Mouse (Mus musculus) neural tube, embryonic 15.5 days (tissue): ENCODE results near the gene Arid5b. TPM values are rescaled to one million over a fixed set of nuclear protein-coding genes. Genes with fewer than 3 reads are reported as not detected.

ENCODE experiments used
- ATAC-seq: fragments of 200-750 bp; cut with Nextera tagmentation; 2 replicates; pipeline ENCODE4 v1.8.0; 2017; ENCODE audit warnings: mild to moderate bottlenecking, moderate TSS enrichment, moderate library complexity; ENCODE audit not compliant: low FRiP score
- H3K27ac ChIP-seq: fragments of 300-500 bp; sonication (generic); replicated peaks from 2 replicates; pipeline ENCODE4 v1.5.1; 2015; ENCODE audit warnings: mild to moderate bottlenecking, inconsistent platforms
- H3K27me3 ChIP-seq: fragments of 300-500 bp; sonication (generic); replicated peaks from 2 replicates; pipeline ENCODE4 v1.6.1; 2015; ENCODE audit warnings: inconsistent platforms
- H3K36me3 ChIP-seq: fragments of 300-500 bp; sonication (generic); 2 replicates; pipeline ENCODE4 v1.6.1; 2015; ENCODE audit warnings: inconsistent platforms
- H3K4me1 ChIP-seq: fragments of 300-500 bp; sonication (generic); 2 replicates; pipeline ENCODE4 v1.6.1; 2015; ENCODE audit warnings: inconsistent platforms
- H3K4me2 ChIP-seq: fragments of 300-500 bp; sonication (generic); 2 replicates; pipeline ENCODE4 v1.6.1; 2015; ENCODE audit warnings: inconsistent platforms, mild to moderate bottlenecking, moderate library complexity
- H3K4me3 ChIP-seq: fragments of 300-500 bp; sonication (generic); replicated peaks from 2 replicates; pipeline ENCODE4 v1.5.1; 2015; ENCODE audit warnings: mild to moderate bottlenecking, inconsistent platforms
- H3K9ac ChIP-seq: fragments of 300-500 bp; sonication (generic); replicated peaks from 2 replicates; pipeline ENCODE4 v1.6.1; 2015; ENCODE audit warnings: mild to moderate bottlenecking, inconsistent platforms
- H3K9me3 ChIP-seq: fragments of 300-500 bp; sonication (generic); replicated peaks from 2 replicates; pipeline ENCODE4 v1.6.1; 2016; ENCODE audit warnings: inconsistent platforms
- WGBS: fragments of 180-500 bp; shearing (Covaris S2); methylation state at CpG from one replicate; pipeline ENCODE4 v1.1.7; 2015; ENCODE audit warnings: mixed read lengths; 5-methylcytosine and 5-hydroxymethylcytosine counted together
- polyA plus RNA-seq: library from polyadenylated mRNA; unstranded; fragments of >200 nt; fragmentation: Nextera tagmentation; extraction: Ambion mirVana; gene quantifications from 2 replicates; pipeline ENCODE4 v1.2.1, GENCODE M21; 2015

The Arid5b gene
- polyA plus RNA-seq, 1 experiment from 2014 or later: 18.4 TPM

DNA sequence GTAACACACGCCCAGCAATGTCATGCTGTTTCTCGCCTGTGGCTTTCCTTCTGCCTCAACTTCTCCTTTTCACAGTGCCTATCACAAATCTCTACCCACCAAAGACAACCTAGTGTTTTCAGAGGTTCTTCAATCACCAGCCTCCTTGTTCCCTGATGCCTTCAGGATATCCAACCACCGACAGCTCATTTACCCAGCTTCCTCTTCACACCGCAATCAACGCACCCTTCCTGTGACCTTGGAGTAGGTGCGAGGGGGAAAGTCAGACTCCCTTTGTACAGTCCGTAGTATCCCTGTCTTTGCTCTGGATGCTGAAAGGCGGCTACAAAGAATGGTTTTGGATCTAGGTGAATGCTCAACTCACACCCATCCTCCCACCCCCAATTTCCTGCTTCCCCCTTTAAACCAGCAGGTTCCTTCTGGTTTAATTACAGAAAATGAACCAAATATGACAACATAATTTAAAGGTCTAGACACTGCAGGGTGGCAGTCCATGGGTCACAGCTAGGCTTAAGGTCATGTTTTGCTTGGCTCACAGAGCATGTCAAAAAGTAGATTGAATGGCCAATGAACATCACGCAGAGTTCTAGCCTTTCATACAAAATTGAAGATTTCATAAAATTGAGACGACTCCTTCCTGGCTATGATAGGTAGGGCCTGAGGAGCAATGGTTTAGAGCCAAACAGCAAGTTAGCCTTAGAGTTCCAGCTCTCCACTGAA lies 14.4 kb downstream of the Arid5b start:
- Histone ChIP-seq H3K9me3 (no peaks in the 10 kb centered on the region), H3K27ac (no peak overlapping the region), H3K4me2 (no peak overlapping the region), H3K27me3 (no peaks in the 10 kb centered on the region), H3K9ac (no peak overlapping the region), H3K4me3 (no peak overlapping the region), H3K36me3 (no peaks in the 10 kb centered on the region), H3K4me1 (peaks cover 14% of the 10 kb centered on the region)
- no peak for ATAC-seq
- WGBS: 93% methylated on average over 10 of the region's 10 CpGs

DNA sequence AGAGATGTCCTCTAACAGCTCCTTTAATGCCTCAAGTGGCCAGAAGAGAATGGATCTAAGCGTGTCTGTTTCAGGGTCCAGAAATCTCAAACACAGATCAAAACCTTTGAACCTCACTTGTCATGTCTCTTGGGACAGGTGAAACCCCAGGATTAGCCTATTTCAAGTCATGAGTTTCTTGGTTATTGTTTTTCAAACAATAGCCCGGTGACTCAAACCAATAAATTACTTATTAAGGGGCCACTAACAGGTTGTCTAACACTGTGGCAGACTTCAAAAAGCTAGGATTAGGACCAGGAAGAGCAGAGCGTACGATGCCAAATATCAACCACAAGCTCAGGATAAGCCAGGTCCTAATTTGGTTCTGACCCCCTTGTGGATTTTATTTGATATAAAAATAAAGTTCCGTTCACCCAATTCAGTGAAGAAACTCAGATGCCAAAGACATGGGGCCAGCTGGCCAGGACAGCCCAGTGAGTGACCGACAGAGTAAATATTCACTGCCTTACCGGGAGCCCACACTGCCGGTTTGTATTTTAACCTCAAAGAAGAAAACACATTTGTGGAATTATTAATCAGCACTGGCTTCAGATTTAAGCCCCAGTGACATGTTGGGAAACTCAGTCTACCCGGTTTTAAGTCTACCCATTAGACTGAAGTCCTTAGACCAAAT lies 15.1 kb downstream of the Arid5b start:
- 91% methylated on average over 9 of the region's 9 CpGs for WGBS
- Histone ChIP-seq H3K9ac (no peak overlapping the region), H3K9me3 (no peaks in the 10 kb centered on the region), H3K4me2 (no peak overlapping the region), H3K4me1 (peaks cover 7% of the 10 kb centered on the region), H3K27ac (no peak overlapping the region), H3K4me3 (no peak overlapping the region), H3K27me3 (no peaks in the 10 kb centered on the region), H3K36me3 (no peaks in the 10 kb centered on the region)
- no peak for ATAC-seq

DNA sequence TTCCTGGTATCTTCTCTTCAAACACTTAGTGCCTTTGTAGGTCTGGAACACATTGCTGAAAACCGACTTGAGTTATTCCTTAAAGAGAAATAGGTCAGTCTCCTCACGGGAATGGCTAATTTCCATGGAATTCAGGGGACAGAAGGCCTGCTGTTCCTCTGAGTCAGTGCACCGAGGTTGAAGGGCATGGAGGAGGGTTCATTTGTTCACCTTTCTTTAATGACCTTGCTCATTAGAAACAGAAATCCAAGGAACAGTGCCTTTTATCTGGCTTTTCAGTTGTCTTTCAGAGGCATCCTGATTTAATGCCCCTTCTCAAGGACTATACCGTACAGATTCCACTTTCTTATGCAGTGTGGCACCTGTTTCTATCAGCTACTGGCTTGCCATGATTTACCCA lies 18.9 kb downstream of the Arid5b start:
- Histone ChIP-seq H3K4me2 (no peak overlapping the region), H3K4me1 (no peaks in the 10 kb centered on the region), H3K36me3 (no peaks in the 10 kb centered on the region), H3K4me3 (no peak overlapping the region), H3K9ac (no peak overlapping the region), H3K9me3 (no peaks in the 10 kb centered on the region), H3K27ac (no peak overlapping the region), H3K27me3 (no peaks in the 10 kb centered on the region)
- ATAC-seq: no peak
- WGBS: 33% methylated on average over 4 of the region's 4 CpGs

DNA sequence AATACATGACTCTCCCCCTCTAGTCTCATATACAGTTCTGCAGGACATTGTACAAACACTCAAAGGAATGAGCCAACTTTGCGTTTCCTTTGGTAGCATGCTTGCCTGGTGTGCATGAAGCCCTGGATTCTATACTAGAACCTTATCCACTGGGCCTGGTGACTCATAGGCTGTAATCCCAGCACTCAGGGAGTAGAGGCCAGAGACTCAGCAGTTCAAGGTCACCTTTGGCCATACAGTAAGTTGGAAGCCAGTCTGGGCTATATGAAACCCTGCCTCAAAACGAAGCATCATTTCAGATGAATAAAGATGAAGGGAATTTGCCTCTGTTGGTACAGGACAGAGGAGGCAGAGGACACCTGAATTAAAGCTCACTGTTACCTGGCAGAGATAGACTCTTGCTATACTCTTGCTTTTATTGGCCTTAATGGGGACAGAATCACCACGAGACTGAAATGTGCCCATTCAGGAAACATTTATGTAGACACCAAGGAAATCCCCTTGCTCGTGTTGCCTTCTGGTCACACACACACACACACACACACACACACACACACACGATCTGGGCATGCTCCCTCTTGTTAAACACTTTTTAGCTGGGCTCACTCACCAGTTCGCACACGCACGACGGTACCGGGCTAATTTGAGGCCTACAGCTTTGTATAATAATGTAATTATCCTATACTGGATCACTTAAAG lies 21.0 kb downstream of the Arid5b start:
- WGBS: 88% methylated on average over 10 of the region's 10 CpGs
- no peak overlapping the region for H3K27ac ChIP-seq
- no peak overlapping the region for H3K9ac ChIP-seq
- no peaks in the 10 kb centered on the region for H3K9me3 ChIP-seq
- no peak overlapping the region for H3K4me3 ChIP-seq
- no peak for ATAC-seq
- H3K4me1 ChIP-seq: no peaks in the 10 kb centered on the region
- H3K27me3 ChIP-seq: no peaks in the 10 kb centered on the region
- no peaks in the 10 kb centered on the region for H3K36me3 ChIP-seq
- H3K4me2 ChIP-seq: no peak overlapping the region

DNA sequence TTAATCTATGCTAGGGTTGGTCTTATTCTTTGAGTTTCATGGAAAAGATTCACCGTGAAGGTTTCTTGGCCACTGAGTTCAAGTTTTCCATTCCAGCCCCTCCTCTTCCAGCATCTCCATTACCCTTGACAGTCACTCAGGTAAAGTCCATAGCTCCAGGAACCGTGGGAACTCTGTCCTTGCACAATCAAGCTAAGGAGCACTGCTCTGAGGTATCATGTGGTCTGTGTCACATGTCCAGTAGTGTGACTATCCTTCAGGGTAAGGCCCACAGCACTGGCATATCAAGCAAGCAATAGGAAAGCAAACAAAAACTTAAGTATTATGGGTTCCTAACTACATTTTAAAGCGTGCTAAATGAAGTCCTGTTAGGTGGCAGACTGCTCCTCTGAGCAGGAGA lies 22.4 kb downstream of the Arid5b start:
- no peak overlapping the region for H3K4me3 ChIP-seq
- no peak for ATAC-seq
- no peaks in the 10 kb centered on the region for H3K36me3 ChIP-seq
- H3K27me3 ChIP-seq: no peaks in the 10 kb centered on the region
- 91% methylated on average over 3 of the region's 3 CpGs for WGBS
- H3K9ac ChIP-seq: no peak overlapping the region
- no peak overlapping the region for H3K4me2 ChIP-seq
- no peaks in the 10 kb centered on the region for H3K4me1 ChIP-seq
- no peak overlapping the region for H3K27ac ChIP-seq
- H3K9me3 ChIP-seq: no peaks in the 10 kb centered on the region

DNA sequence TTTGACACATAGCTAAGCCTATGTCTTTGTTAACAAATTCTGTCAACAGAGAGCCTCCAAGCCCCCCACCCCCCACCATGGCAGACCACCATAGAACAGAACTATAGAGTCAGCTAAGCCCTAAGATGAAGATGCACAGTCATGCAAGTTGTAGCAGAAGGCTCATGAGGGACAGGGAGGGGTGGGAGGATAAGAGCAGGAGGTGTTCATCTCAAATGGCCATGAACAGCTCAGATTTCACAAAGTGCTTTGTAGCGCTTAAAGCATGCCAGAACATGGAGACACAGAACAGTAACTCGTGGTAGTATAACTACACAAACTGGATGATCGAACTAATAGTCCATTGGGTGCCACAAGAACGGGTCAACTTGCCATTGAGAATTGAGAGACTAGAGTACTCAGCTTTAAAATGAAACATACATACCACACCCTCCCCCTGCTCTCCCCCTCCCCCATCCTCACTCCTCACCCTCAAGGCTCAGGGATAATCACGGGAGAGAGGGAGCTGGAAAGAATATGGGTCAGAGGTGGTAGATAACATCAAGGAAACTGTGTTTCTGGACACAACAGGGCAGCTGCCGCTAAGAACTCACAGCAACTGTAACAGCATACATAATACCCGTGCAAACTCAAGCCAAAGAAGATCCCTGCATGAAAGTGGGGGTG lies 25.0 kb downstream of the Arid5b start:
- no peak for ATAC-seq
- Histone ChIP-seq H3K9ac (no peak overlapping the region), H3K4me3 (no peak overlapping the region), H3K9me3 (no peaks in the 10 kb centered on the region), H3K4me2 (no peak overlapping the region), H3K27me3 (no peaks in the 10 kb centered on the region), H3K36me3 (no peaks in the 10 kb centered on the region), H3K27ac (no peak overlapping the region), H3K4me1 (peaks cover 7% of the 10 kb centered on the region; the same call in 1 of the 2 replicates)
- WGBS: 85% methylated on average over 7 of the region's 7 CpGs

DNA sequence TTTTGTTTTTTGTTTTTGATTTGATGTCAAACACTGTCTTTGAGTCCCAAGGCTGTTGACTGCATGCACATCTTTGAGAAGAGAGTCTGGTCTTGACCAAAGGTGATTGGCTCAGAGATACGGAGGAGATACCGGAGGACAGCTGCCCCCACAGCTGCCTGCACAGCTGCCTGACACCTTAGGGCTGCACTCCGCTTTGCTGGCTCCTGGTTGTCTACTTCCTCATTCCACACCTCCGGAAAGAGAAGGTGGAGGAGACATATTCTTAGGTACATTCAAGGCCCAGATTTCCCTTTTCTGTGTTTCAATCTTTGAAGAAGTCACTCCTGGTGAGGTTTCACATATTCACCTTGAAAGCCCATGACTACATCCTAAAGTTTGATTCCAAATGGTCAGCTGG lies 25.9 kb downstream of the Arid5b start:
- Histone ChIP-seq H3K36me3 (no peaks in the 10 kb centered on the region), H3K9me3 (no peaks in the 10 kb centered on the region), H3K27ac (no peak overlapping the region), H3K9ac (no peak overlapping the region), H3K4me1 (peaks cover 10% of the 10 kb centered on the region; the same call in 1 of the 2 replicates), H3K4me3 (no peak overlapping the region), H3K27me3 (no peaks in the 10 kb centered on the region), H3K4me2 (no peak overlapping the region)
- 96% methylated on average over 4 of the region's 4 CpGs for WGBS
- ATAC-seq: no peak

DNA sequence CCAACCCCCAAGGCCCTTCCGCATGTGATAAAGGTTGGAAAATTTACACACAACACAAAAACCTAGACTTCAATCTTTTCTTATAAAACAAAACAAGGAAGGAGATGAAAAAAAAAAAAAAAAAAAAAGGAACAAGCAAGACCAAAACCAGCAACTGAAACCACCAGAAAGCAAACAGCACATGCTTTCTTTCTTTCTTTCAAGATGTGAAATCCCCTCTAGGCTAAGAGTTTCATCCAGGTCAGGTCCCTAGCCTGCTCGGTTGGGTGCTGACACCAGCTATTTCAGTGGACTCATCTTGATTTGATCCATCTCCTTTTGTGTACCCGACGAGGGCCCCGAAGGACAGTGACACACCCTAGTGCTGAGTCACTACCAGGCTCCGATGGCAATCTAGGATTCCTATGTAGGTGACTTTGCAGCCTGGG lies 29.2 kb downstream of the Arid5b start:
- Histone ChIP-seq H3K27me3 (no peaks in the 10 kb centered on the region), H3K27ac (no peak overlapping the region), H3K4me1 (peaks cover 10% of the 10 kb centered on the region; the same call in 1 of the 2 replicates), H3K9me3 (no peaks in the 10 kb centered on the region), H3K36me3 (no peaks in the 10 kb centered on the region), H3K4me3 (no peak overlapping the region), H3K9ac (no peak overlapping the region), H3K4me2 (no peak overlapping the region)
- WGBS: 72% methylated on average over 6 of the region's 6 CpGs
- no peak for ATAC-seq

DNA sequence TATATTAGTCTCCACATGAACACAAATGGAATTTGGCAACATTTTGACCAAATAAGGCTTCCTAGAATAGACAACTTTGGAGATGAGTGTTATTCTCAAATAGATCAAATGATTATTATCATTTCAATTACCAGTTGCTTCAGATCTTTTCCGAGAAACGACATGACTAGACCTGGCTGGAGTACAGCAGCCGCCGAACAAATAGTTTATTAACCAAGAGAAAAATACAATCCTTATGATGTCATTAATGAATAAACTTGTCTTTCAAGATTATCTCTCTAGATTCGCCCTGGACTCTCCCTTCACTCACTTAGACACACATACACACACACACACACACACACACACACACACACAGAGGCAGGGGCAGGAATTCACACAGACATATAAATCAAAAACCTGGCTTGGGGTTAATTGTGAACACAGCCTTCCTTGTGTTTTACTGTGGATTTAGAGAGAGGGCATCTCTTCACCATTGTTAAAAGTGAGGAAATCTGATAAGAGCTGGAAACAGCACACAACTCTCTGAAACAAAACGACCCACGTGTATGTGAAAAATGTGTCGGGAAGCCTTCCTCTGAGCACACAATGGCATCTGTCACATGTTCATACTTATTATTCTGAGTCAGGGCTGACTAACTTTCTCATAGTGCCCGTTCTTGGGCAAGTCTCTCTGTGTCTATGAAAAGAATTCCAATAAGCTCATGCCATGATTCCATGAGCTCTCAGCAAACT lies 30.1 kb downstream of the Arid5b start:
- no peaks in the 10 kb centered on the region for H3K27me3 ChIP-seq
- WGBS: 57% methylated on average over 9 of the region's 9 CpGs
- H3K36me3 ChIP-seq: no peaks in the 10 kb centered on the region
- peaks cover 10% of the 10 kb centered on the region; the same call in 1 of the 2 replicates for H3K4me1 ChIP-seq
- H3K9me3 ChIP-seq: no peaks in the 10 kb centered on the region
- ATAC-seq: no peak
- no peak overlapping the region for H3K4me3 ChIP-seq
- H3K9ac ChIP-seq: no peak overlapping the region
- H3K4me2 ChIP-seq: no peak overlapping the region
- H3K27ac ChIP-seq: no peak overlapping the region

DNA sequence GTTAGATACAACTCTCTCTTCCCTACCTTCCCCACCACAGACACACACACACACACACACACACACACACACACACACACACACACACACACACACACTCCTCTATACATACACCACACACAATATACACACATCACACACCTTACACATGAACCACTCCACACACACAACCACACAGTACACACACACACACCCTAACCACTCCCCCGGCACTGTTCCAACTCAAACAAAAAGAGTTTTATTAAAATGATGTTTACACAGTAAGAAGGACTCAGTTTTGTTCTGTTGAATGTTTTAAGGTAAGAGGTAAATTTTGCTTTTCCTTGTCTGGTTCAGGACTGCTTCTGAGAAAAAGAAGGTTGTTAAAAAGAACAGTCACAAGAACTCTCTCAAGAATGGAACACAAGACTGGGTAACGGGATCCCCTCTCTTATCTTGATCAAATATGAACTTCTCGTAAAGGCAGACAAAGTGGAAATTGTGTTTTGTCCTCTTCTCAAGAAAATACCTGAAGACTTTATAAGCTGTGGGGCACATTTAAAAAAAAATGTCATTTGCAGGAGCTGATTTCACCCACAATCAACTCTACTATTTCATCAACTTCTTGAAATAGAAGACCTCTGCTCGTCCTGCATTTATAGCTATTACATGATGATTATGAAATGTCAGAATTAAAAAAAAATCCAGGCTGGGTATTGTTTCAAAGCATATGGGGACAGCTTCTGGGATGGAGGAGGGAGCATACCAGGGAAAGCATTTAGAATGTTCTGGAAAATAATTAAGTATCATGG lies 30.9 kb downstream of the Arid5b start:
- Histone ChIP-seq H3K4me3 (no peak overlapping the region), H3K27ac (no peak overlapping the region), H3K4me1 (peaks cover 10% of the 10 kb centered on the region; the same call in 1 of the 2 replicates), H3K27me3 (no peaks in the 10 kb centered on the region), H3K36me3 (peaks cover 5% of the 10 kb centered on the region), H3K4me2 (no peak overlapping the region), H3K9ac (no peak overlapping the region), H3K9me3 (no peaks in the 10 kb centered on the region)
- ATAC-seq: no peak
- 88% methylated on average over 4 of the region's 4 CpGs for WGBS
